Mouse (Mus musculus): ENCODE results near the gene Il4i1. TPM values are rescaled to one million over a fixed set of nuclear protein-coding genes. Genes with fewer than 3 reads are reported as not detected.

The Il4i1 gene
- polyA plus RNA-seq, 1 experiment from 2014 or later, result 2.0 TPM

DNA sequence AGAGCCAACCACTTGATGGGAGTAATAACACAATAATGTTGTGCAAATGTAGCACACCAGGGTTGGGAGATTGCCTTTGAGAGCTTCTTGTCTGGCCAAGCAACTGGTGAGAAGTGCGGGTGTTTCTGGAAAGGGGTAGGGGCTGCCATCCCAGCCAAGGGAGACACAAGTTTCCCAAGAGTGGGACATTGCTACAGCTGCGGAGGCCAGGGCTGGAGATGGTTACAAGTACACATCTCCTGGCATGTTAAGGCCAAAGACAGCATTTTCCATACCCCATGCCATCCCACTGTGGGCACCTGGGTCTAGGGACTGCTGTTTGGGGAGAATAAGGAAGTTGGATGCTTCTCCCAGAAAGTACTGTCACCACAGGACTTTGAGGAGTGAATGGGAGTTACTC lies 36.9 kb downstream of the Il4i1 start:
- H3K36me3 ChIP-seq (ENCODE audit: control insufficient read depth, insufficient read depth, low read length), result peaks cover 15% of the 10 kb centered on the region; the same call in 1 of the 2 replicates
- H3K9me3 ChIP-seq (ENCODE audit: control insufficient read depth, low read length), result no peaks in the 10 kb centered on the region
- H3K4me1 ChIP-seq (replicated peaks; ENCODE audit: control insufficient read depth, insufficient read depth, low read length), result peaks cover 38% of the 10 kb centered on the region
- WGBS, result 91% methylated on average over 2 of the region's 2 CpGs
- no peak overlapping the region for H3K27ac ChIP-seq (ENCODE audit: low read depth)
- no peak overlapping the region for H3K9ac ChIP-seq (ENCODE audit: low read length)
- H3K27me3 ChIP-seq (replicated peaks; ENCODE audit: control insufficient read depth, insufficient read depth, low read length), result no peaks in the 10 kb centered on the region
- ATAC-seq (replicated peaks; ENCODE audit: low FRiP score, low TSS enrichment, low read depth) (no peak), DNase-seq (ENCODE audit: low spot score) (no peak)
- no peak overlapping the region for H3K4me2 ChIP-seq (ENCODE audit: low read length)
- no peak overlapping the region for H3K4me3 ChIP-seq (ENCODE audit: low read depth, low read length)

DNA sequence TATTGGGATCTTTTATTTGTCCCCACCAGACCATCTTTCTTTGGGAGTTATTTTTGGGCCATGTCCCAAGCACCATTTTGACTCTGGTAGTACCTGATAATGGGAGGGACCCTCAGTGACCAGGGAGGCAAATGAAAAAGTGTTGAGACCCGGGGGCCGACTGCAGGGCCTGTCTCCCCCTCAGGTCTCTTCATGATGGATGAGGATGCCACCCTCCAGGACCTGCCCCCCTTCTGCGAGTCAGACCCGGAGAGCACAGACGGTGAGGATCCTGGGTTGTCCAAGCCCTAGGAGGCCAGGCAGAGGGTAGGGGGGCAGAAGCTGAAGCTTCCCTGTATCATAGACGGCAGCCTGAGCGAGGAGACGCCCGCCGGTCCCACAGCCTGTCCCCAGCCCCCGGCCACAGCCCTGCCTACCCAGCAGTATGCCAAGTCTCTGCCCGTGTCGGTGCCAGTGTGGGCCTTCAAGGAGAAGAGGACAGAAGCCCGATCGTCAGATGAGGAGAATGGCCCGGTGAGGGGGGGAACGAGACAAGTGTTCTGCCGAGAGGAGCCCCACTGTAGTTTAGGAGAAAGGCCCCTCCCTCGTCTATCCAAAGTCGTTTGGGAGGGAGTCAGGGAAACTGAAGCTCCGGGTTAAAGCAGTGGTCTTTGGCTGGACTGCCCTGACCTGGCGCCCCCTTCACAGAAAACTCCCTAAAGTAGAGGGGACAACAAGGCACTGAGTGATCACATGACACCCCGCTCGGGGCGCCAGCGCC lies 37.6 kb downstream of the Il4i1 start:
- ATAC-seq (replicated peaks; ENCODE audit: low FRiP score, low TSS enrichment, low read depth) (no peak), DNase-seq (ENCODE audit: low spot score) (no peak)
- Histone ChIP-seq H3K4me3 (ENCODE audit: low read depth, low read length) (peak overlapping the region; percentile 47), H3K36me3 (ENCODE audit: control insufficient read depth, insufficient read depth, low read length) (peaks cover 15% of the 10 kb centered on the region; the same call in 1 of the 2 replicates), H3K4me2 (ENCODE audit: low read length) (peak overlapping the region; percentile 82), H3K4me1 (replicated peaks; ENCODE audit: control insufficient read depth, insufficient read depth, low read length) (peaks cover 41% of the 10 kb centered on the region), H3K27ac (ENCODE audit: low read depth) (peak overlapping the region; percentile 91), H3K9me3 (ENCODE audit: control insufficient read depth, low read length) (no peaks in the 10 kb centered on the region), H3K27me3 (replicated peaks; ENCODE audit: control insufficient read depth, insufficient read depth, low read length) (no peaks in the 10 kb centered on the region), H3K9ac (ENCODE audit: low read length) (peak overlapping the region; percentile 52)
- WGBS, result 34% methylated on average over 26 of the region's 26 CpGs

DNA sequence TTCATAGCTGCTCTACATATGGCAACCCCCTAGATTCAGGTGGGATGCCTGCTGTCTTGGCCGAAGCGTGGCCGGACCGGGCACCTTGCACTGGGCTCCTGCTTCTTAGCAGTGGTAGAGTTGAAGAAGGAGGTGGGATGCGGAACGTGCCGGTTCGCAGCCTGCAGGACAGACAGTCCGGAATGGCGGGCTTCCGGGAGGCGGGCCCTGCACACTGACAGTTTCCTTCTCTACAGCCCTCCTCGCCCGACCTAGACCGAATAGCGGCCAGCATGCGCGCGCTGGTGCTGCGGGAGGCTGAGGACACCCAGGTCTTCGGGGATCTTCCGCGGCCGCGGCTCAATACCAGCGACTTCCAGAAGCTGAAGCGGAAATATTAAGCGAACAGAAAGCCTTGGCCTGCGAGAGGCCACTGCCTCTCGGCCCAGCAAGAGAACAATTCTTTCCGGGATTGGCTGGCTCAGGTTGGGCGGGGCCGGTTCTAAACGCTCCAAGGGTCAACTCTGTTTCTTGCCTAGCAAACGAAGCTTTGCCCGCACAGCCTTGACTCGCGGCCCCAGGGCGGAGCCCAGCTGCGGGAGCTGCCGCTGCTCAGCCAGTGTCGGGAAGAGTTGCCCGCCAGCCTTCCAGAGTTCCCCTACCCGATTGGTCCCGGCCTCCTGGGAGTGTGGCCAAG lies 38.3 kb downstream of the Il4i1 start:
- peaks cover 41% of the 10 kb centered on the region for H3K4me1 ChIP-seq (replicated peaks; ENCODE audit: control insufficient read depth, insufficient read depth, low read length)
- 2% methylated on average over 45 of the region's 45 CpGs for WGBS
- no peaks in the 10 kb centered on the region for H3K27me3 ChIP-seq (replicated peaks; ENCODE audit: control insufficient read depth, insufficient read depth, low read length)
- peak overlapping the region; percentile 52 for H3K9ac ChIP-seq (ENCODE audit: low read length)
- H3K4me2 ChIP-seq (ENCODE audit: low read length), result peak overlapping the region; percentile 82
- DNase-seq (ENCODE audit: low spot score) (peak; percentile 85), ATAC-seq (replicated peaks; ENCODE audit: low FRiP score, low TSS enrichment, low read depth) (peak; percentile 54)
- peaks cover 15% of the 10 kb centered on the region; the same call in 1 of the 2 replicates for H3K36me3 ChIP-seq (ENCODE audit: control insufficient read depth, insufficient read depth, low read length)
- H3K4me3 ChIP-seq (ENCODE audit: low read depth, low read length), result peak overlapping the region; percentile 47
- no peaks in the 10 kb centered on the region for H3K9me3 ChIP-seq (ENCODE audit: control insufficient read depth, low read length)
- peak overlapping the region; percentile 91 for H3K27ac ChIP-seq (ENCODE audit: low read depth)

DNA sequence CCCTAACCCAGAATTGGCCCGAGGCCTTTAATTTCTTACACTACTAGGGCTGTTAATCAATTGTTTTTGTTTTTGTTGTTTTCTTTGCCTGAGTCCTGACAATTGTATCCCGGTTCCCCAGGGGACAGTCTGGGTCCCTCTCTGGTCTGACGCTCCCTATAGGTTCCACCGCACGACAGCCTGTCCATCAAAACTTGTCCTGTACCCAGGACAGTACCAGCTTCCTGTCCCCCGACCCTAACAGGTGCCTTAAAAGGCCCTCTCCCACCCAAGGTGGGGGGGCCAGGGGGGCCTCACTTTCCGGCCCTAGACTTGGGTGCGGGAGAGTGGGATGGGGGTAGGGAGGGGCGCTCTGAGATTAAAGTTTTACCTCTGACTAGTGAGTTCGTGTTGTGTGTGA lies 38.8 kb downstream of the Il4i1 start:
- peaks cover 41% of the 10 kb centered on the region for H3K4me1 ChIP-seq (replicated peaks; ENCODE audit: control insufficient read depth, insufficient read depth, low read length)
- ATAC-seq (replicated peaks; ENCODE audit: low FRiP score, low TSS enrichment, low read depth) (no peak), DNase-seq (ENCODE audit: low spot score) (no peak)
- H3K36me3 ChIP-seq (ENCODE audit: control insufficient read depth, insufficient read depth, low read length), result peaks cover 16% of the 10 kb centered on the region; the same call in 1 of the 2 replicates
- H3K9ac ChIP-seq (ENCODE audit: low read length), result peak overlapping the region; percentile 52; the same call in 1 of the 2 replicates
- peak overlapping the region; percentile 47 for H3K4me3 ChIP-seq (ENCODE audit: low read depth, low read length)
- WGBS, result 41% methylated on average over 10 of the region's 10 CpGs
- no peaks in the 10 kb centered on the region for H3K27me3 ChIP-seq (replicated peaks; ENCODE audit: control insufficient read depth, insufficient read depth, low read length)
- H3K4me2 ChIP-seq (ENCODE audit: low read length), result peak overlapping the region; percentile 82
- H3K9me3 ChIP-seq (ENCODE audit: control insufficient read depth, low read length), result no peaks in the 10 kb centered on the region
- H3K27ac ChIP-seq (ENCODE audit: low read depth), result peak overlapping the region; percentile 91

DNA sequence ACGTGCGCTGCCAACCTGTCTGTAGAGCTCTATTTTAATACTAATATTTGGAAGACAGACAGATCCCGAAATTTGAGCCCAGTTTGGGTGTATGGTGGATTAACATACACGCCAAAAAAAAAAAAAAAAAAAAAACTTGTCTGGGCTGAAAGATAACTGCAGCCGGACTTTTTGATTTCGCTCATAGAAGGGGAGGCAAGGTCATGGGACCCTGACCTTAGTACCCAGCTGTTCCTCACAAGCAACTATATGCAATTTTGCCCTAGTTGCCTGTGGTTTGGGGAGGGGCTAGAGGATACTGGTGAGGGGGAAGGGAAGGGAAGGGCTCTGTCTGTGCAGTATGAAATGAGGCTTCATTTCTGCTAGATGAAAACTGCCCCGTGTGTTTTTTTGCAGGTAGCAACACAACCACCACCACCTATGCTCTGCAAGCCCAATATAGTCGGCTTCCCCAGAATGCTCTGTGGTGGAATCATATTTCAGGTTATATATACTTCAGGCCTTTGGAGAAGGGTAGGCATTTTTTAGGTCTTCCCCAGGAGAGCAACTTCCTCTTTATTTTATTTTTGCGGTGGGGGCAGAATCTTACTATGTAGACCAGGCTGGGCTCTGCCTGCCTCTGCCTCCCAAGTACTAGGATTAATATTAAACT lies 40.2 kb downstream of the Il4i1 start:
- Histone ChIP-seq H3K4me1 (replicated peaks; ENCODE audit: control insufficient read depth, insufficient read depth, low read length) (peaks cover 43% of the 10 kb centered on the region), H3K27me3 (replicated peaks; ENCODE audit: control insufficient read depth, insufficient read depth, low read length) (no peaks in the 10 kb centered on the region), H3K9me3 (ENCODE audit: control insufficient read depth, low read length) (no peaks in the 10 kb centered on the region), H3K4me2 (ENCODE audit: low read length) (peak overlapping the region; percentile 98), H3K36me3 (ENCODE audit: control insufficient read depth, insufficient read depth, low read length) (peaks cover 19% of the 10 kb centered on the region; the same call in 1 of the 2 replicates), H3K4me3 (ENCODE audit: low read depth, low read length) (peak overlapping the region; percentile 80), H3K27ac (ENCODE audit: low read depth) (peak overlapping the region; percentile 83), H3K9ac (ENCODE audit: low read length) (no peak overlapping the region)
- no peak for DNase-seq (ENCODE audit: low spot score)
- WGBS, result 60% methylated on average over 9 of the region's 9 CpGs
- no peak for ATAC-seq (replicated peaks; ENCODE audit: low FRiP score, low TSS enrichment, low read depth)

DNA sequence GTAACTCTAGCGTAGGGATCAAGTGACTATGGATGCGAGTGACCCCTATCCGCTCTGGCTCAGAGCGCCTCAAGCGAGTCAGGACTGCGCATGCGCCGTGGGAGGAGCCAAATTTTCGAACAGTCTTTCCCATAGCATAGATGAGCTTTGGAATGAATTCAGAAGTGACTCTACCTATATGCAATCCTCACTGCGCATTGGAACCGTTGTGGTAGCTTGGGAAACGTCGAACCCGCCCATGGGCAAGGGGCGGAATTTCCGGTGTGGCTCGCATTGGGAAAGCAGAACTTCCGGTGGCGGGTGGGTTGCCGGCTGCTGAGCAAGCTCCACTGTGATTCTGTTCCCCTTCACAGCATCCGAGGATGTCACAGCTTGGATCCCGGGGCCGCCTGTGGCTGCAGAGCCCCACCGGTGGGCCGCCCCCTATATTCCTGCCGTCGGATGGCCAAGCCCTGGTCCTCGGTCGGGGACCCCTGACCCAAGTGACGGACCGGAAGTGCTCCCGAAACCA lies 40.9 kb downstream of the Il4i1 start, which contains the start of gene Pnkp:
Pnkp (plus strand) TSS at position 98 of the 511 bp plus-strand sequence.
- no peaks in the 10 kb centered on the region for H3K27me3 ChIP-seq (replicated peaks; ENCODE audit: control insufficient read depth, insufficient read depth, low read length)
- ATAC-seq (replicated peaks; ENCODE audit: low FRiP score, low TSS enrichment, low read depth) (peak; percentile 22), DNase-seq (ENCODE audit: low spot score) (peak; percentile 95)
- WGBS, result under 1% methylated on average over 32 of the region's 32 CpGs
- peaks cover 41% of the 10 kb centered on the region for H3K4me1 ChIP-seq (replicated peaks; ENCODE audit: control insufficient read depth, insufficient read depth, low read length)
- peak within 1 kb of the TSS; percentile 83 for H3K27ac ChIP-seq (ENCODE audit: low read depth)
- peak within 1 kb of the TSS; percentile 80 for H3K4me3 ChIP-seq (ENCODE audit: low read depth, low read length)
- H3K36me3 ChIP-seq (ENCODE audit: control insufficient read depth, insufficient read depth, low read length), result peaks cover 20% of the 10 kb centered on the region
- H3K9ac ChIP-seq (ENCODE audit: low read length), result peak within 1 kb of the TSS; percentile 49
- no peaks in the 10 kb centered on the region for H3K9me3 ChIP-seq (ENCODE audit: control insufficient read depth, low read length)
- H3K4me2 ChIP-seq (ENCODE audit: low read length), result peak within 1 kb of the TSS; percentile 98

DNA sequence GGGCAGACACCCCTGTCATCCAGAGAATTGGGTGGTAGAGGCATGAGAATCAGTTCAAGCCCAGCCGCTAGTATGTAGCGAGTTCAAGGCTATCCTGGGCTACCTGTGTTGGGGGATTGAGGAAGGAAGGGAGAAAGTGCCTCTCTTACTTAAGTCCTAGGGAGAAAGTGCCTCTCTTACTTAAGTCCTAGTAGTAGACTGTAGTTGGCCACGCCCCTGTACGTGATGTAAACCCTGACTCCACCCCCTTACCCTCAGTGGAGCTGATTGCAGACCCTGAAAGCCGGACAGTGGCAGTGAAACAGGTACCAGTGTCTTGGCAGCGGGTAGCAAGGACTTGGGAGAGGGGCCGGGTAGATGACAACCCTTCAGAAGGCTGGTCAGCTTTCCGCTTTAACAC lies 41.7 kb downstream of the Il4i1 start:
- no peaks in the 10 kb centered on the region for H3K27me3 ChIP-seq (replicated peaks; ENCODE audit: control insufficient read depth, insufficient read depth, low read length)
- H3K4me1 ChIP-seq (replicated peaks; ENCODE audit: control insufficient read depth, insufficient read depth, low read length), result peaks cover 41% of the 10 kb centered on the region
- peaks cover 23% of the 10 kb centered on the region for H3K36me3 ChIP-seq (ENCODE audit: control insufficient read depth, insufficient read depth, low read length)
- H3K27ac ChIP-seq (ENCODE audit: low read depth), result no peak overlapping the region; the same call in 1 of the 2 replicates
- ATAC-seq (replicated peaks; ENCODE audit: low FRiP score, low TSS enrichment, low read depth) (no peak), DNase-seq (ENCODE audit: low spot score) (no peak)
- no peaks in the 10 kb centered on the region for H3K9me3 ChIP-seq (ENCODE audit: control insufficient read depth, low read length)
- WGBS, result 29% methylated on average over 8 of the region's 8 CpGs
- peak overlapping the region; percentile 80 for H3K4me3 ChIP-seq (ENCODE audit: low read depth, low read length)
- peak overlapping the region; percentile 98 for H3K4me2 ChIP-seq (ENCODE audit: low read length)
- H3K9ac ChIP-seq (ENCODE audit: low read length), result peak overlapping the region; percentile 49

DNA sequence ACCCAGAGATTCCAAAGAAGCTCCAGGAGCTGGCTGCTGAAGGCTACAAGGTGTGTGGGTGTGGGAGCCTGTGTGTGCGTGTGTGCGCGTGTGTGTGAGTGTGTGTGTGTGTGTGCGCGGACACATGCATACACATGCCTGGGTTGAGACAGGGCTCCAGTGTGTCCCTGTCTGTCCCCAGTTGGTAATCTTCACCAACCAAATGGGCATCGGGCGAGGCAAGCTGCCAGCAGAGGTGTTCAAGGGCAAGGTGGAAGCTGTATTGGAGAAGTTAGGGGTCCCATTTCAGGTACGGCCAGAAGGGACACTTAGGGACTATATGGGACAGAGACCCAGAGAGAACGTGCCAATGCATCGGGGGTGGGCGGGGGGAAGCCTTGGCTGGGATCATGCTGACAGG lies 43.7 kb downstream of the Il4i1 start:
- no peak for ATAC-seq (replicated peaks; ENCODE audit: low FRiP score, low TSS enrichment, low read depth)

More for the DNA sequence above, 43.7 kb downstream of the Il4i1 start:
- H3K9me3 ChIP-seq (ENCODE audit: control insufficient read depth, low read length), result no peaks in the 10 kb centered on the region
- H3K36me3 ChIP-seq (ENCODE audit: control insufficient read depth, insufficient read depth, low read length), result peaks cover 36% of the 10 kb centered on the region
- WGBS, result 93% methylated on average over 11 of the region's 11 CpGs
- H3K4me2 ChIP-seq (ENCODE audit: low read length), result no peak overlapping the region
- no peak overlapping the region for H3K4me3 ChIP-seq (ENCODE audit: low read depth, low read length)
- DNase-seq (ENCODE audit: low spot score), result no peak
- H3K27ac ChIP-seq (ENCODE audit: low read depth), result no peak overlapping the region
- H3K9ac ChIP-seq (ENCODE audit: low read length), result no peak overlapping the region
- H3K4me1 ChIP-seq (replicated peaks; ENCODE audit: control insufficient read depth, insufficient read depth, low read length), result peaks cover 29% of the 10 kb centered on the region
- no peaks in the 10 kb centered on the region for H3K27me3 ChIP-seq (replicated peaks; ENCODE audit: control insufficient read depth, insufficient read depth, low read length)

Data from intestine, embryonic 14.5 days (tissue).